Mouse (Mus musculus) heart, embryonic 14.5 days (tissue): Measurements from ENCODE around the gene Gm45837. TPM values are rescaled to one million over a fixed set of nuclear protein-coding genes. Genes with fewer than 3 reads are reported as not detected.

Experiments used
- ATAC-seq: fragments of 200-750 bp; cut with Nextera tagmentation; 2 replicates; pipeline ENCODE4 v1.8.0; 2017; ENCODE audit warnings: low read depth, moderate TSS enrichment; ENCODE audit not compliant: insufficient number of reproducible peaks, insufficient read depth, low FRiP score
- H3K27ac ChIP-seq, 2 experiments: fragments of 200-500 bp in 1 of 2; fragments of 300-500 bp in 1 of 2; sonication (generic) in 1 of 2; replicated peaks in 1 of 2; 2 replicates each; pipeline ENCODE4 v1.5.1; 2012 to 2014; ENCODE audit warnings: low read depth in 2 of 2, low read length in 2 of 2, control low read depth in 1 of 2, mild to moderate bottlenecking in 1 of 2, mixed read lengths in 1 of 2; ENCODE audit not compliant: control insufficient read depth in 1 of 2, insufficient read depth in 1 of 2
- H3K27me3 ChIP-seq: fragments of 300-500 bp; sonication (generic); 2 replicates; pipeline ENCODE4 v1.6.1; 2014; ENCODE audit warnings: mild to moderate bottlenecking, low read length, control low read depth; ENCODE audit not compliant: control insufficient read depth, insufficient read depth
- H3K36me3 ChIP-seq: fragments of 300-500 bp; sonication (generic); 2 replicates; pipeline ENCODE4 v1.6.1; 2014; ENCODE audit warnings: mild to moderate bottlenecking, control low read depth, low read length, mixed read lengths; ENCODE audit not compliant: control insufficient read depth, insufficient read depth
- H3K4me1 ChIP-seq, 2 experiments: fragments of 200-500 bp in 1 of 2; fragments of 300-500 bp in 1 of 2; sonication (generic) in 1 of 2; 2 replicates each; pipeline ENCODE4 v1.6.1; 2012 to 2014; ENCODE audit warnings: low read length in 2 of 2, control low read depth in 1 of 2, mixed read lengths in 1 of 2; ENCODE audit not compliant: control insufficient read depth in 2 of 2, insufficient read depth in 2 of 2
- H3K4me2 ChIP-seq: fragments of 300-500 bp; sonication (generic); 2 replicates; pipeline ENCODE4 v1.6.1; 2014; ENCODE audit warnings: mild to moderate bottlenecking, low read length
- H3K4me3 ChIP-seq, 2 experiments: fragments of 200-500 bp in 1 of 2; fragments of 300-500 bp in 1 of 2; sonication (generic) in 1 of 2; 2 replicates each; pipeline ENCODE4 v1.5.1; 2012 to 2014; ENCODE audit warnings: low read length in 2 of 2, mild to moderate bottlenecking in 2 of 2, control low read depth in 1 of 2, low read depth in 1 of 2, moderate library complexity in 1 of 2; ENCODE audit not compliant: control insufficient read depth in 1 of 2, insufficient read depth in 1 of 2
- H3K9ac ChIP-seq: fragments of 300-500 bp; sonication (generic); 2 replicates; pipeline ENCODE4 v1.6.1; 2014; ENCODE audit warnings: mild to moderate bottlenecking, low read length
- H3K9me3 ChIP-seq: fragments of 300-500 bp; sonication (generic); 2 replicates; pipeline ENCODE4 v1.6.1; 2016; ENCODE audit warnings: low read length, control low read depth; ENCODE audit not compliant: control insufficient read depth
- WGBS: fragments of 180-500 bp; shearing (Covaris S2); extraction: QIAGEN DNeasy Blood & Tissue Kit; methylation state at CpG from one replicate; pipeline ENCODE4 v1.1.7; 2014; 5-methylcytosine and 5-hydroxymethylcytosine counted together
- polyA plus RNA-seq: library from polyadenylated mRNA; unstranded; fragments of >200 nt; fragmentation: Nextera tagmentation; extraction: Ambion mirVana; gene quantifications from 2 replicates; pipeline ENCODE4 v1.2.1, GENCODE M21; 2014

Gm45837 gene
- polyA plus RNA-seq, 1 experiment from 2014 or later: not detected

DNA sequence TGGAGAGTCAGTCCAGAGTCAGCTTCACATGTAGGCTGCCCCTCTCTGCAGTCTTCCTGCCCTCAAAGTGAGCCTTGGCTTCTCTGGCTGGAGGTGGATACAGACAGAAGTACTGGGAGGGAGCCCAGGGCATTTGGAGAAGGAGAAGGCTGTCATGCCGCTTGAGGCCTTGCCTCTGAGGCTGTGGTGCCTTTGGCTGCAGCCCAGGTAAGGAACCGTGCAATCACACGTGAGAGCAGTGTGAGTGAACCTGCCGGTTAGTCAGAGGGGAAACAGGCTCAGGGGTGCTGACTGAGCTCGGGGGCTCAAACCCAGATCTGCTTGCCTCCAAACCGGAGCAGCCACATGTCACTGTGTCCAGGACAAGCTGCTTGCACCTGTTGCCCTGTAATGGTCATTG is 29.2 kb upstream of the Gm45837 start:
- H3K27me3 ChIP-seq: no peaks in the 10 kb centered on the region
- peaks cover 25 to 38% of the 10 kb centered on the region in 2 experiments for H3K4me1 ChIP-seq
- 0 out of 2 replicates have a peak, but pooled peaks cover 4% of the 10 kb centered on the region for H3K36me3 ChIP-seq
- no peaks in the 10 kb centered on the region for H3K9me3 ChIP-seq
- WGBS: 80% methylated on average over 6 of the region's 6 CpGs
- no peak for ATAC-seq
- H3K27ac ChIP-seq: no peak overlapping the region
- H3K9ac ChIP-seq: no peak overlapping the region
- H3K4me2 ChIP-seq: no peak overlapping the region
- H3K4me3 ChIP-seq: no peak overlapping the region

DNA sequence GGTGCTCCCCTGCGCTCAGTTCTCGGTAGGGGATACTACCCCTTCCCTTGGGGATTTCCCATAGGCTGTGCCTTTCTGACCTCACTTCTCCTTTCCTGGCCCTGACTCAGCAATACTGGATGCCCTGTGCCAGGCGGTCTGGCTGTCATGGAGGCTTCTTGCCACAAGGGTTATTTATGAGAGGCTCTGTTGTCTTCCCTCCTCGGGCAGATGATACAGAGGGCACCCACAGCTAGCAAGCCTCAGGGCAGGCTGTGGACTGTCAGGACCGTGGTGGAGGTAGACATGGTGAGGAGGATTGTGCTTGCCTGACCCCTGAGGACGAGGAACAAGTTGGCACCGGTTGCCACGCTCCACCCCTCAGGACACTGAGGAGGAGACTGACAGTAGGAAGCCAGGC is 28.3 kb upstream of the Gm45837 start:
- no peak for ATAC-seq
- H3K9me3 ChIP-seq: no peaks in the 10 kb centered on the region
- no peak overlapping the region for H3K27ac ChIP-seq
- 0 out of 2 replicates have a peak, but pooled peaks cover 6% of the 10 kb centered on the region for H3K36me3 ChIP-seq
- peaks cover 25 to 37% of the 10 kb centered on the region in 2 experiments for H3K4me1 ChIP-seq
- H3K4me2 ChIP-seq: no peak overlapping the region
- WGBS: 73% methylated on average over 8 of the region's 8 CpGs
- H3K9ac ChIP-seq: no peak overlapping the region
- no peak overlapping the region for H3K4me3 ChIP-seq
- H3K27me3 ChIP-seq: no peaks in the 10 kb centered on the region

DNA sequence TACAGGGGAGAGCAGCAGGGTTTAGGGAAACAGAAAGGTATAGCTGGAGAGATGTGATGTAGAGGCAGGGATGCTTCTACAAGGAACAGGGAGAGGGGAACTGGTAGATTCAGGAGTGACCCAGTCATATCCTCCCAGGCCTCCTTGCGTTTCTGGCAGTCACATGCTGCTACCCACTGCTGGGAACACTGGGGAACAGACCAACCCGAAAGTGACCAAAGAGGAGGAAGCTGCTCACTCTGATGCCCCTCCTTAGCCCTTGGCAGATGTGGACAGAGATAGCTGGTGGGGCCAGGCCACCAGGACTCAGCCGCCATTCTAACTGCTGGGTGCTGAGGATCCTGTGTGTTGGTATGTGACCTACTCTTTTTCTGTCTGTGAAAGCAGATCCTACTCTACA is 26.9 kb upstream of the Gm45837 start:
- H3K4me2 ChIP-seq: no peak overlapping the region
- H3K4me3 ChIP-seq: no peak overlapping the region
- H3K27ac ChIP-seq: no peak overlapping the region
- WGBS: 66% methylated on average over 3 of the region's 3 CpGs
- peaks cover 19 to 26% of the 10 kb centered on the region in 2 experiments for H3K4me1 ChIP-seq
- ATAC-seq: no peak
- H3K27me3 ChIP-seq: no peaks in the 10 kb centered on the region
- H3K9me3 ChIP-seq: no peaks in the 10 kb centered on the region
- H3K36me3 ChIP-seq: peaks cover 20% of the 10 kb centered on the region
- H3K9ac ChIP-seq: no peak overlapping the region

DNA sequence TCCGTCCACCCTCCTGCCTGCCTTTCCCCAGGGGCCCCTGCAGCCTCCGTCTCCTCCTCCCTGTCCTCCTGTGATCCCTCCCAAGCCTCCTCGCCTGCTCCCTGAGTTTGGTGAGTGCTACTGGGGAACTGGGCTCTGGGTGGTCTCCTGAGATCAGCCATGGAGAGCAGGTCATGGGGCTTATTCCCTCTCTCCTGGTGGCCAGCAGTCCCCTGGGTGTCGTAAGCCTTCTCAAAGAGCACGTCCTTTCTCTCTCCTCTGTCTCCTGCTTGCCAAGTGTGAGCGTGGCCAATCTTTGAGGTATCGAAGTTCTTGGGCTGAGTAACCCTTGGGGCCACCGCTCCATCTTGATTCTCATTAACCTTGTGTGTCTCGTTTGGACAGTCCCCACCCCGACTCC is 25.8 kb upstream of the Gm45837 start:
- Histone ChIP-seq H3K9ac (no peak overlapping the region), H3K4me3 (no peak overlapping the region), H3K4me2 (no peak overlapping the region), H3K36me3 (peaks cover 23% of the 10 kb centered on the region), H3K9me3 (no peaks in the 10 kb centered on the region), H3K4me1 (peaks cover 20 to 24% of the 10 kb centered on the region in 2 experiments), H3K27me3 (no peaks in the 10 kb centered on the region), H3K27ac (no peak overlapping the region)
- WGBS: 61% methylated on average over 10 of the region's 10 CpGs
- no peak for ATAC-seq

DNA sequence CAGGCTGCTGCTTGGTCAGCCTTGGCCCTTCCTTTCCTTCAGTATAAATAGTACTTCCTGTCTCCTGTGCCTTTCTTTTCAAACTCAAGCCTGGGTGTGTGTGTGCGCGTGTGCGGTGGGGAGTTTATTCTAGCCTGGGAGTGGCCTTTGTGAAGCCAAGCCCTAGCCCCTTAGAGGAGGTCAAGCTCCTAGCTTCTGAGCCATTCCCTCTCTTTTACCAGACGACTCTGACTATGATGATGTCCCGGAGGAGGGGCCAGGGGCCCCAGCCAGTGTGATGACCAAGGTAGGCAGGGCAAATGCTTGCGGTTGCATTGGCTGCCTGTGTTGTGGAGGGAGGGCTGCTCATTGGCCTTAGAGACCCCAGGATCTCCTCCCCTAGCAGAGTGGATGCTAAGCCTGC is 25.4 kb upstream of the Gm45837 start:
- 48% methylated on average over 6 of the region's 6 CpGs for WGBS
- no peak overlapping the region for H3K27ac ChIP-seq
- 0 out of 2 replicates have a peak, but pooled peaks have one; percentile 9 for ATAC-seq
- H3K36me3 ChIP-seq: peaks cover 23% of the 10 kb centered on the region
- no peaks in the 10 kb centered on the region for H3K9me3 ChIP-seq
- H3K27me3 ChIP-seq: no peaks in the 10 kb centered on the region
- no peak overlapping the region for H3K9ac ChIP-seq
- no peak overlapping the region for H3K4me2 ChIP-seq
- H3K4me3 ChIP-seq: no peak overlapping the region
- peaks cover 24 to 27% of the 10 kb centered on the region in 2 experiments for H3K4me1 ChIP-seq

DNA sequence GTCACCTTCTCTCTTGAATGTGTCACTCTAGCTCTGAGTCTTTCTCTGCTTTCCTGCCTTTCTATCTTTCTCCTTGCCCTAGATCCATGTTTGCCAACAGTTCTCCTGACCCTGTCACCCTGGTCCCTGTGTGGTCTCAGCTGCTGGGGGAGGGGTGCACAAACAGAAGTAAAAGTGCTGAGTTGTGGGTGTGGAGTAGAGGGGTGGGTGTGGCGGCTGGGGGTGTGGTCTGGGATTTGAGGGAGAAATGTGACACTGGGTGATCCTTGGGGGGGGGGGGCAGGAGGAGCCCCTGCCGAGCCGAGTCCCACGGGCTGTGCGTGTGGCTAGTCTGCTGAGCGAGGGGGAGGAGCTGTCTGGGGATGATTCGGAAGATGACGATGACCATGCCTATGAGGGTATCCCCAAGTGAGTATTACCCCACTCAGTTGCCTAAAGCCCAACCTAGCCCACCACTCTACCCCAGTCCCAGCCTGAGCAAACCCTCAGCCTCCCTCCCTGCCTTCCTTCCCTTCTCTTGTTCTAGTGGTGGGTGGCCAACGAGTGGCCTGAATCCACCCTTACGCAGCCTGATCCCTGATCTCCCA is 24.7 kb upstream of the Gm45837 start:
- Histone ChIP-seq H3K9me3 (no peaks in the 10 kb centered on the region), H3K4me1 (peaks cover 30 to 33% of the 10 kb centered on the region in 2 experiments), H3K9ac (no peak overlapping the region), H3K36me3 (peaks cover 23% of the 10 kb centered on the region), H3K4me2 (no peak overlapping the region), H3K27ac (no peak overlapping the region), H3K4me3 (no peak overlapping the region), H3K27me3 (no peaks in the 10 kb centered on the region)
- WGBS: 54% methylated on average over 10 of the region's 10 CpGs
- no peak for ATAC-seq

DNA sequence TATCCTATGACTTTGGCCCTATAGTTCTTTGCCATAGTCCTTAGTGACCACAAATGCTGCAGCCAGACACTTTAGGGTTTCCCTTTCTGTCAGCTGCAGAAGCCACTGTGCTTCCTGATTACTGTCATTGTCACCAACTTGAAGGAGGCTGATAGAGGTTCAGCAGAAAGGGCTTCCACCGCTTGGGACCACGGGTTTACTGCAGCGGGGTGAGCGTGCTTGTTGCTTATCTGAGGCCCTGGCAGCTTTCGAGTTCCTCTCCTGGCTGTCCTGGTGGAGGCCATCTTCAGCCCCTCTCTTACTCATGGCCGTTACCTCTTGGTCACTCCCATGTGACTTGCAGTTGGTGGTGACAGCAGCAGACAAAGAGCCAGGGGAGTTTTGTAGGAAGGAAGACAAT is 21.4 kb upstream of the Gm45837 start:
- Histone ChIP-seq H3K27me3 (no peaks in the 10 kb centered on the region), H3K4me1 (peaks cover 62 to 63% of the 10 kb centered on the region in 2 experiments), H3K4me3 (no peak overlapping the region), H3K27ac (peak overlapping the region in 1 of 2 experiments; percentile 27; a peak in 1 of 4 replicates), H3K9ac (no peak overlapping the region), H3K4me2 (no peak overlapping the region), H3K36me3 (peaks cover 23% of the 10 kb centered on the region), H3K9me3 (no peaks in the 10 kb centered on the region)
- WGBS: 29% methylated on average over 6 of the region's 6 CpGs
- ATAC-seq: no peak

DNA sequence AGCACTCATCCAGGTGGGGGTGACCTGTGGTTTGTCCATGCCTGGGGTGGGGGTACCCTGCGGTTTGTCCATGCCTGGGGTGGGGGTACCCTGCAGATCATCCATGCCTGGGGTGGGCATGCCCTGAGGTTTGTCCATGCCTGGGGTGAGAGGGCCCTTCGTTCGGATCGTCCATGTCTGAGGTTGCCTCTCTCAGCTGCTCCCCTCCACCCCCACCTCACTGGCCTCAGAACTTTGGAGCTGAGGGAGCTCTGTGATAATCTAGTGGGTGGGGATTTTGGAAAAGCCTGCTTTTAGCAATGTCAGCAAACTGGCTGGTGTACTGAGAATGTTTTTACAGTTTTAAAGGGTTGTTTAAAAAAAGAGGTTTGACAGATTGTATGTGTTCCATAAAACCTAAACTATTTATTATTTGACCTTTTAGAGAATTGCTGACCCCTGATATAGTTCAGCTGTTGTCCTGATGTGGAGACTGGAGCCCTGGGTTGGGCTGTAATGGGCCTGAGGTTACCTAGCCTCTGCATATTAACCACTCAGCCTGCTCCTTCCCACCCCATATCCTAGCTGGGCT is 18.7 kb upstream of the Gm45837 start:
- H3K27me3 ChIP-seq: no peaks in the 10 kb centered on the region
- peaks cover 51 to 52% of the 10 kb centered on the region in 2 experiments for H3K4me1 ChIP-seq
- H3K4me2 ChIP-seq: no peak overlapping the region
- no peak overlapping the region for H3K9ac ChIP-seq
- no peak overlapping the region for H3K4me3 ChIP-seq
- no peak for ATAC-seq
- H3K36me3 ChIP-seq: peaks cover 31% of the 10 kb centered on the region
- H3K27ac ChIP-seq: no peak overlapping the region
- WGBS: 65% methylated on average over 4 of the region's 4 CpGs
- no peaks in the 10 kb centered on the region for H3K9me3 ChIP-seq
